Mouse (Mus musculus) midbrain, embryonic 16.5 days (tissue): Measurements from ENCODE around the gene Kcnn4. TPM values are rescaled to one million over a fixed set of nuclear protein-coding genes. Genes with fewer than 3 reads are reported as not detected.

Experiments
- ATAC-seq: fragments of 200-750 bp; cut with Nextera tagmentation; 2 replicates; pipeline ENCODE4 v1.8.0; 2017; ENCODE audit warnings: moderate TSS enrichment
- H3K27ac ChIP-seq: fragments of 300-500 bp; sonication (generic); 2 replicates; pipeline ENCODE4 v1.5.1; 2014; ENCODE audit warnings: mild to moderate bottlenecking, low read length, mixed read lengths
- H3K27me3 ChIP-seq: fragments of 300-500 bp; sonication (generic); 2 replicates; pipeline ENCODE4 v1.6.1; 2014; ENCODE audit warnings: low read depth, low read length, mixed read lengths; ENCODE audit not compliant: control insufficient read depth, insufficient read depth
- H3K36me3 ChIP-seq: fragments of 300-500 bp; sonication (generic); 2 replicates; pipeline ENCODE4 v1.6.1; 2014; ENCODE audit warnings: mild to moderate bottlenecking, low read length, moderate library complexity, mixed read lengths; ENCODE audit not compliant: control insufficient read depth, insufficient read depth
- H3K4me1 ChIP-seq: fragments of 300-500 bp; sonication (generic); 2 replicates; pipeline ENCODE4 v1.6.1; 2014; ENCODE audit warnings: mild to moderate bottlenecking, low read length, mixed read lengths; ENCODE audit not compliant: control insufficient read depth, insufficient read depth
- H3K4me2 ChIP-seq: fragments of 300-500 bp; sonication (generic); 2 replicates; pipeline ENCODE4 v1.6.1; 2014; ENCODE audit warnings: mild to moderate bottlenecking, low read length, mixed read lengths
- H3K4me3 ChIP-seq: fragments of 300-500 bp; sonication (generic); 2 replicates; pipeline ENCODE4 v1.5.1; 2014; ENCODE audit warnings: low read depth, mild to moderate bottlenecking, low read length, moderate library complexity, mixed read lengths
- H3K9ac ChIP-seq: fragments of 300-500 bp; sonication (generic); 2 replicates; pipeline ENCODE4 v1.6.1; 2014; ENCODE audit warnings: low read depth, low read length, mixed read lengths
- H3K9me3 ChIP-seq: fragments of 300-500 bp; sonication (generic); replicated peaks from 2 replicates; pipeline ENCODE4 v1.6.1; 2014; ENCODE audit warnings: mild to moderate bottlenecking, low read length, mixed read lengths; ENCODE audit not compliant: control insufficient read depth, poor library complexity, severe bottlenecking
- WGBS: fragments of 180-500 bp; shearing (Covaris S2); extraction: QIAGEN DNeasy Blood & Tissue Kit; methylation state at CpG from one replicate; pipeline ENCODE4 v1.1.7; 2014; 5-methylcytosine and 5-hydroxymethylcytosine counted together
- polyA plus RNA-seq: library from polyadenylated mRNA; unstranded; fragments of >200 nt; fragmentation: Nextera tagmentation; extraction: Ambion mirVana; gene quantifications from 2 replicates; pipeline ENCODE4 v1.2.1, GENCODE M21; 2015

Gene Kcnn4
- polyA plus RNA-seq, 1 experiment from 2014 or later, result 0.84 TPM

- no peaks in the 10 kb centered on the region; the same call in 1 of the 2 replicates for H3K4me1 ChIP-seq
- H3K4me2 ChIP-seq, result no peak overlapping the region
- peak; percentile 54 for ATAC-seq
- WGBS, result 49% methylated on average over 8 of the region's 8 CpGs
- H3K4me3 ChIP-seq, result no peak overlapping the region
- no peaks in the 10 kb centered on the region for H3K27me3 ChIP-seq
- no peak overlapping the region for H3K27ac ChIP-seq
- no peaks in the 10 kb centered on the region for H3K9me3 ChIP-seq
- H3K9ac ChIP-seq, result no peak overlapping the region
- peaks cover 8% of the 10 kb centered on the region for H3K36me3 ChIP-seq
These were observed 52.2 kb downstream of the Kcnn4 start for GRCm38 (mm10) chr7:24422251-24422650.

DNA sequence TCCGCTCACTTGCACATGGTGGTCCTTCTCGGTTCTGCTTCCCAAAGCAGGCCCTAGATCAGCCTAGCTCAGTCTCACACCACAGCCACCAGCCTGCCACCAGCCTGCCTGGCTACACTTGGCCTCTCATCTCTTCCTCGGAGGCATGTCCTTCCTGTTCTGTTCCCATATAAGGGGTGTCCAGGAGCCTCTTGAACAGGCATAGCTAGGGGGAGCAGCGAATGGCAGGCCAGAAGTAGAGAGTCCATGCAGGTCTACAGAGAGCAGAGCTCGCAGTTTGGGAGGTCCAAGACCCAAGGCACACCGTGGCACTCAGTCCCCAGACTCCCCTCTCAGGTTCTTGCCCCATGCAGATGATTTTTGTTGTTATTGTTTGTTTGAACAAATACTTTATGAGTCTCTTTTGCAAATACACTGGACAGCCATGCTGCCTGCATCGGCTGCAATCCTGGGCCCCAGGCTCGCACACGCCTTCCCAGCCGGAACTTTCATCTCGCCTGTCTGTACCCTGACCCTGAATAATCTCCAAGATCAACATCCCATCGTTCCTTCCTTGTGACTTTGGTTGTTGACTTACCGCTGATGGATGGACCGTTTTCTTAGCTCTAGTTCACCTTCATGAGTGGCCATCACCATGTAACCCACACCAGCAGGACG, 53.2 kb downstream of the Kcnn4 start:
- H3K9me3 ChIP-seq, result no peaks in the 10 kb centered on the region
- H3K9ac ChIP-seq, result 0 out of 2 replicates have a peak overlapping the region, but pooled peaks have one; percentile 10
- no peaks in the 10 kb centered on the region; the same call in 1 of the 2 replicates for H3K4me1 ChIP-seq
- peaks cover 8% of the 10 kb centered on the region; the same call in 1 of the 2 replicates for H3K36me3 ChIP-seq
- no peak overlapping the region for H3K27ac ChIP-seq
- no peak overlapping the region for H3K4me3 ChIP-seq
- no peak for ATAC-seq
- no peak overlapping the region for H3K4me2 ChIP-seq
- H3K27me3 ChIP-seq, result no peaks in the 10 kb centered on the region
- WGBS, result 92% methylated on average over 15 of the region's 15 CpGs

DNA sequence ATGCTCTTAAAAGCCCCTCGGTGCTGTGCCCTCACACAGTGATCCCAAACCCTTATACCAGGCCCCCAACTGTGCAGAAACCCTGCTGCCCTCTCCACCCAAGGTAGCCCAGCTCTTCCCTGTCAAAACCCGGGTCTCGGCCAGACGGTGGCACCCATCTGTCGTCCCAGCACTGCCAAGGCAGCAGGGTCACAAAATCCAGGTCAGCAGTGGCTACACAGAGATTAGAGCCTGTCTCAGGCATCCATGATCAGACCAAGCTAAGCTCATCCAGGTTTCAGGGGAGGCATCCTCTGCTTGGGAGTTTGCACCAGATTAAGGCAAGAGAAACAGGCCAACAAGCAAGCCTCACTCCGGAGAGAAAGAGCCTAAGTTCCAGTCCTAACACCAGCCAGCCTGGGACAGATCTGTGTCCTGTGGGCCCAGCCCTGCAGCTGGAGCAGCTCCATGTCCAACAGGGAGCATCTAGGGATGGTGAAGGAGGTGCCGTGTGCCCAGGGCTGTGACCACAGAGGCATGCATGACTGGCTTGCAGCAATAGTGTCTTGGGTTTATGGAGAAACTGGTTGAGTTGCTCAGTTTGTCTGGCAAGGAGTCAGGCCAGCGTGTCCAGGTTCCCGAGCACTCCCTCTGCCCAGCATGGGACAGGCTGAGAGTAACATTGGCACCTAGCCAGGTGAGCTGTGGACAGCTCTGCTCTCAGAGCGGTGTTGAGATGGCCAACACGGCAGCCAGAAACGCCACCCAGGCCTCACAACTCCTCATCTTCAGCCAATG, 54.1 kb downstream of the Kcnn4 start:
- WGBS, result 83% methylated on average over 12 of the region's 12 CpGs
- no peak overlapping the region for H3K4me2 ChIP-seq

DNA sequence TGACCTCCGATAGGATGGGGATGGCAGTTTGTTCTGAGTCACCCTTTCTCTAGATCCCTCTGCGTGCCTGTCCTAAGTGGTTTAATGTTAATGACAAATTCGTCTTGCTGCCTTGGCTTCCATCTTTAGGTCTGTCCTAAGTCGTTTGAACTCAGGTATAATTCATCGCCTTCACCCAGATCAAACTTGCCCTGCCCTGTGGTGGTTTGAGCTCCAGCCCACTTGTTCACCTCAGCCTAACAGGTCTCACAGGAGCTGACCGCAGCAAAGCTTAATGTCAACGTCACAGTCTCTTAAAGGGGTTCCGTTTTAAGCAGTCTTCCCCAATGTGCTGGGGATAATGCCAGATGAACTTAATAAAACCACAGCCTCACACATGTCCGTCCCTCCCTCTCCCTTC, 55.9 kb downstream of the Kcnn4 start:
- ATAC-seq, result no peak
- H3K4me2 ChIP-seq, result no peak overlapping the region
- H3K27ac ChIP-seq, result no peak overlapping the region
- H3K9me3 ChIP-seq, result no peaks in the 10 kb centered on the region
- WGBS, result 88% methylated on average over 9 of the region's 9 CpGs
- no peaks in the 10 kb centered on the region for H3K27me3 ChIP-seq
- no peak overlapping the region for H3K4me3 ChIP-seq
- no peak overlapping the region for H3K9ac ChIP-seq
- H3K4me1 ChIP-seq, result no peaks in the 10 kb centered on the region
- H3K36me3 ChIP-seq, result peaks cover 6% of the 10 kb centered on the region; the same call in 1 of the 2 replicates

More for the DNA sequence above, 54.1 kb downstream of the Kcnn4 start:
- H3K4me3 ChIP-seq, result no peak overlapping the region
- no peaks in the 10 kb centered on the region; the same call in 1 of the 2 replicates for H3K4me1 ChIP-seq
- no peak overlapping the region for H3K9ac ChIP-seq
- H3K9me3 ChIP-seq, result no peaks in the 10 kb centered on the region
- 0 out of 2 replicates have a peak overlapping the region, but pooled peaks have one; percentile 5 for H3K27ac ChIP-seq
- no peak for ATAC-seq
- no peaks in the 10 kb centered on the region for H3K27me3 ChIP-seq
- peaks cover 8% of the 10 kb centered on the region; the same call in 1 of the 2 replicates for H3K36me3 ChIP-seq

DNA sequence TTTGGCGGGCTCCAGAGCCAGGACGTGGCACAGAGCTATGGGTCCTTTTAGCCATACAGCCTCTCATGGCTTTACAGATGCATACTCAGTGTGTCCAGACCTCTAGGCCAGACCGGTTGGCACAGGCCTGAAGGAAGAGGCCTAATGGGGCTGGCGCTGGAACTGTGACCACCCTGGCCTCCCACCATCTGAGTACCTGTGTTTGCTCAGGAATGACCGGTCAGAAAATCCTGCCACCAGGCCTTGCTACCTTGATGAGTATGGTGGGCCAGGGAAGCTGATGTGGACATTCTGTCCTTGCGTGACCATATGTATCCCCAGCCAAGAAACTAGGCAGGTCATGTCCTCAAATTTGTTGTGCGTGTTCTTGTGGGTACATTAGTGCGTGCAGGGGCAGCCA, 57.1 kb downstream of the Kcnn4 start:
- Histone ChIP-seq H3K4me1 (no peaks in the 10 kb centered on the region), H3K9ac (no peak overlapping the region), H3K9me3 (no peaks in the 10 kb centered on the region), H3K27ac (no peak overlapping the region), H3K36me3 (peaks cover 5% of the 10 kb centered on the region; the same call in 1 of the 2 replicates), H3K27me3 (no peaks in the 10 kb centered on the region), H3K4me3 (no peak overlapping the region), H3K4me2 (no peak overlapping the region)
- 96% methylated on average over 8 of the region's 8 CpGs for WGBS
- no peak for ATAC-seq

DNA sequence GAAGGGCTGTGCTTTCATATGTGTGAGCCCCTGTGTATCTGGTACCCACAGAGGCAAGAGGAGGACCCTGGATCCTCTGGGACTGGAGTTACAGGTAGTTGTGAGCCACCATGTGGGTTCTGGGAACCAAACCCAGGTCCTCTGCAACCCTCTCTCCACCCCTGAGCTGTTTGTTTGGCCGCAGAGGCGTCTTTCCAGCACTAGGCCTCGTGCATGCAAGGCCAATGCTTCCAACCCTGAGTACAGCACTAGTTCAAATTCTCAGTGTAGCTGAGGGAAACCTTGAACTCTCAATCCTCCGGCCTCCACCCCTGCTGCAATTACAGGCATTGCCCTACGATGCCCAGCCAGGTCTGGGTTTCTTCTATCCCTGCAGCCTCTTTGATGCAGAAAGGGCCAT, 58.7 kb downstream of the Kcnn4 start:
- no peak overlapping the region for H3K27ac ChIP-seq
- no peaks in the 10 kb centered on the region for H3K36me3 ChIP-seq
- no peak for ATAC-seq
- no peaks in the 10 kb centered on the region for H3K27me3 ChIP-seq
- no peak overlapping the region for H3K4me3 ChIP-seq
- no peaks in the 10 kb centered on the region for H3K4me1 ChIP-seq
- 86% methylated on average over 5 of the region's 5 CpGs for WGBS
- no peaks in the 10 kb centered on the region; the same call in 1 of the 2 replicates for H3K9me3 ChIP-seq
- H3K9ac ChIP-seq, result no peak overlapping the region
- H3K4me2 ChIP-seq, result no peak overlapping the region

- no peak overlapping the region for H3K4me2 ChIP-seq
- no peaks in the 10 kb centered on the region; the same call in 1 of the 2 replicates for H3K9me3 ChIP-seq
- H3K4me3 ChIP-seq, result no peak overlapping the region
- no peak overlapping the region for H3K9ac ChIP-seq
- H3K27me3 ChIP-seq, result no peaks in the 10 kb centered on the region
- no peak for ATAC-seq
- H3K27ac ChIP-seq, result no peak overlapping the region
- 65% methylated on average over 16 of the region's 16 CpGs for WGBS
- no peaks in the 10 kb centered on the region for H3K36me3 ChIP-seq
- no peaks in the 10 kb centered on the region for H3K4me1 ChIP-seq
These were observed 59.5 kb downstream of the Kcnn4 start for GRCm38 (mm10) chr7:24429413-24430112.

GRCm38 (mm10) chr7:24430551-24431345, 60.7 kb downstream of the Kcnn4 start:
- no peak overlapping the region for H3K27ac ChIP-seq
- H3K9ac ChIP-seq, result no peak overlapping the region
- H3K9me3 ChIP-seq, result no peaks in the 10 kb centered on the region; the same call in 1 of the 2 replicates
- no peaks in the 10 kb centered on the region for H3K27me3 ChIP-seq
- 95% methylated on average over 15 of the region's 15 CpGs for WGBS
- no peaks in the 10 kb centered on the region for H3K36me3 ChIP-seq
- no peaks in the 10 kb centered on the region for H3K4me1 ChIP-seq
- H3K4me3 ChIP-seq, result no peak overlapping the region
- no peak overlapping the region for H3K4me2 ChIP-seq
- ATAC-seq, result no peak
